Mouse (Mus musculus) megakaryocyte-erythroid progenitor cell, adult 5-6 weeks (primary cell): ENCODE measurements at regions not wholly inside any gene's neighbourhood (a gene's known extent, or its start where the extent isn't known, plus 50 kb on each side); places are given as distances from the start of the nearest gene placed in this dataset.

ENCODE experiments used
- ATAC-seq: replicated peaks from 2 replicates; pipeline ENCODE4 v1.8.0; 2016; ENCODE audit warnings: mild to moderate bottlenecking, inconsistent platforms; ENCODE audit not compliant: severe bottlenecking, poor library complexity, low FRiP score, low TSS enrichment

GRCm38 (mm10) chr11:105538421-105539210 lies 51.2 kb upstream of the Tanc2 start:
- no peak for ATAC-seq

GRCm38 (mm10) chr11:105532616-105533015 lies 57.2 kb upstream of the Tanc2 start:
- no peak for ATAC-seq

GRCm38 (mm10) chr11:105530711-105531157 lies 59.1 kb upstream of the Tanc2 start:
- ATAC-seq: no peak

- 0 out of 2 replicates have a peak, but pooled peaks have one; percentile 10 for ATAC-seq
Measured at GRCm38 (mm10) chr11:105526066-105526465, 63.7 kb upstream of the Tanc2 start.

- no peak for ATAC-seq
Measured at GRCm38 (mm10) chr11:105525608-105526007, 64.2 kb upstream of the Tanc2 start.

- no peak for ATAC-seq
Measured at GRCm38 (mm10) chr11:105524400-105524799, 65.4 kb upstream of the Tanc2 start.

GRCm38 (mm10) chr11:105523765-105524164 lies 66.0 kb upstream of the Tanc2 start:
- ATAC-seq: no peak

GRCm38 (mm10) chr11:105520398-105520797 lies 63.9 kb upstream of the March10 start:
- ATAC-seq: no peak

GRCm38 (mm10) chr11:105513275-105513674 lies 56.7 kb upstream of the March10 start:
- no peak for ATAC-seq

GRCm38 (mm10) chr11:105510626-105511025 lies 54.1 kb upstream of the March10 start:
- ATAC-seq: no peak

GRCm38 (mm10) chr11:105510056-105510455 lies 53.5 kb upstream of the March10 start:
- ATAC-seq: no peak

- no peak for ATAC-seq
Measured at GRCm38 (mm10) chr11:105508660-105509038, 52.1 kb upstream of the March10 start.

- ATAC-seq: no peak
Measured at GRCm38 (mm10) chr11:105507972-105508659, 51.6 kb upstream of the March10 start.

GRCm38 (mm10) chr11:105507332-105507971 lies 50.9 kb upstream of the March10 start:
- ATAC-seq: no peak
